Mouse (Mus musculus): Measurements from ENCODE around the gene Gdnf. TPM values are rescaled to one million over a fixed set of nuclear protein-coding genes. Genes with fewer than 3 reads are reported as not detected.

Gdnf gene
- total RNA-seq, 1 experiment from 2014 or later = 0.57 TPM

GRCm38 (mm10) chr15:7842398-7842797 is 31.8 kb downstream of the Gdnf start:
- no peak for ATAC-seq (replicated peaks; ENCODE audit: insufficient number of reproducible peaks, low FRiP score, low TSS enrichment, poor library complexity, severe bottlenecking)

DNA sequence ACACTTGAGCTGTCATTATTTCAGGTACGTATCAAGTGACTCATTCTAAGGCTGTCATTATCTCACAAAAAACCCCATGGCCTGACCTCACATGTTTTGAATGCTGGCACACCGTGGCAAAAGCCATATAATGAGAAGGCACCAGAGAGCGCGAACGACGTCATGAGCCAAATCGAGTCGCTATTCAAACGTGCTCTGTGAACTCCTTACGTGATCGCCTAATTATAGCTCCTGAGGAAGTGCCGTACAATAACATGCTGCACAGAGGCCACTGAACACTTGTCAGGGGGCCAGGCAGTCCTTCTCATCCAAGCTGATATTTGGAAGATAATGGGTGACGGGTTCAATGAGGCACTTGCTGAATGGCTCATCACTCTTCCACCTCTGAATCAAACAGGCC is 46.8 kb downstream of the Gdnf start:
- no peak for ATAC-seq (replicated peaks; ENCODE audit: insufficient number of reproducible peaks, low FRiP score, low TSS enrichment, poor library complexity, severe bottlenecking)

DNA sequence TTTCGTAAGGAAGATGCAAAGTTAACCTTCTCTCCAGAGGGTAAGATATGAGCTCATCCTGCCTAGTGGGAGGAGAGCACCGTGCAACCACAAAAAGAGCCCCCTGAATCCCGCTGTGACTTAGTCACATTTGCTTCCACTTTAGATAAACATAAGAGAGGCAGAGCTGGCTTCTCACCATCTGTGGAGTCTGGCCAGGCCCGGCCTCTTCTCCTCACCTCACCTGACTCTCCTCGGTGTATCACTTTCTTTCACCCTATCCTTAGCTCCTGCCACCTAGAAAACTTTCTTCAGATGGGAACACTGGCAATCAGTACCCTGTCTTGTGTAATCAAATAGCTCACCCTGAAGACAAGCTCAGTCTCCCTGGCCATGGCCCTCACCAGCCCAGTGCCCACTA is 48.2 kb downstream of the Gdnf start:
- no peak for ATAC-seq (replicated peaks; ENCODE audit: insufficient number of reproducible peaks, low FRiP score, low TSS enrichment, poor library complexity, severe bottlenecking)

DNA sequence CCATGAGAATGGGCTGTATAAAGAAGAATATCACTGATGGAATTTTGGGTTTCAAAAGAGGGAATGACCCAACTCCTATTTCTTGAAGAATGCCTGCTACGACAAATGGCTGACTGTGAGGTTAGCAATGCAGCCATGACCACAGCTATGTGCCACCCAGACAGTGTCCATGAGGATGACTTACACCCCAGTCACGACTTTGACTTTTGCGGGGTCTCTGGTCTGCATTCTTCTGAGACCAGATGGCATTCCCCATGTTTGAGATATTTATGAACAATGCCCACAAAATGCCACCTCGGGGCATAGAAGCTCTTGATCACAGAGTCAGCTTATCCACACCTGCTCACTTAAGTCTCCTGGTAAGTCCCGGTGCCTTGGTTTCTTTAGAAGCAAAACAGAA is 52.2 kb downstream of the Gdnf start:
- no peak for ATAC-seq (replicated peaks; ENCODE audit: insufficient number of reproducible peaks, low FRiP score, low TSS enrichment, poor library complexity, severe bottlenecking)

DNA sequence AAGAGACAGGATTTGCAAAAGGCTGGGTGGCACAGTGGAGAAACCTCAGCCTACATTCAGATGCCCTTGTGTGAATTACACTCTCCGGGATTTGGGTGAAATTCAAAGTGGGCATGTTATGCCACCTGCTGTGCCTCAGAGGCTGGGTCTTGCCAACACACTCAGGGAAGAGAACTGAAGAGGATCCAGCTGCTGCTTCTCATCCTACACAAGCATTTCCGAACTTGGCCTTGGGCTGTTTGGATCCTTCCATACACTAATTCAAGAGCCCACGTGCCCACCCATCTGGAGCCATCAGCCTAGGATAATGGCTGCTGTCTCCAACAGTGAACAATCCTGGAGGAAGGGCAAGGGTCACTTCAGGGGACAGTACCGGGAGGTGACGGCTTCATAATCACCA is 52.7 kb downstream of the Gdnf start:
- ATAC-seq (replicated peaks; ENCODE audit: insufficient number of reproducible peaks, low FRiP score, low TSS enrichment, poor library complexity, severe bottlenecking) = no peak

DNA sequence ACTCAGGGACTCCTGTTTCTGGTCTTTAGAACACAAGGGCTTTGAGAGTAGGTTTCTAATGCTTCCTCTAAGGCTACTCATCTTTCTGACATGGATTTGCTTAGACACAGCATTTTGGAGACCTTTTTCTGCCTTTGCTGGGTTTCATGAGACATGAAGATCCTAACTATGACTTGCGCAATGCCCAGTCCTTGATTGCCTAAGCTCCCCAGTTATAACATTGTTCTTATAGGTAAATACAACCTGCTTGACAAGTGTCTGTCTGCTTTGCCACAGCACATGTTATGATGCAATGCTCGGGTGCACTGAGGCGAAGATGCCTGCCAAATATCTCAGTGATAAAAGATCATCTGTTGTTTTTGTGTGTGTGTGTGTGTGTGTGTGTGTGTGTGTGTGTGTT is 54.7 kb downstream of the Gdnf start:
- no peak for ATAC-seq (replicated peaks; ENCODE audit: insufficient number of reproducible peaks, low FRiP score, low TSS enrichment, poor library complexity, severe bottlenecking)

DNA sequence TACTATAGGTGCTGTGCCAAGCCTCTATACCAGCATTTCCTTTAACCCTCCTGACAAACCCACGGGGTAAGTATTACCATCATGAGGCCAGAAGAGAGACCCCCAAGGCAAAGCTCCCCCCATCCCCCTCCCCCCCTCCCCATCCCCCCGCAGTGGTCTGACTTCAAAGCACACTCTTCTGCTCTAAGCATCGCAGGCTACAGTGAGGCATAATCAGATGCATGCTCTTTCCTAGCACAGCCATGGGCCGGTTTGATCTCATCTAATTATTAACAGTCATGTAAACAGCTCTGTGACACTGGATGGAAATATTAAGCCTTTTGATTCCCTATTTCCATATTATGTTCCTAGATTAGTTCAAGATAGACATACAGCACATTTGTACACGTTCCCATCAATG is 61.8 kb downstream of the Gdnf start:
- no peak for ATAC-seq (replicated peaks; ENCODE audit: insufficient number of reproducible peaks, low FRiP score, low TSS enrichment, poor library complexity, severe bottlenecking)

GRCm38 (mm10) chr15:7875879-7876278 is 65.2 kb downstream of the Gdnf start:
- no peak for ATAC-seq (replicated peaks; ENCODE audit: insufficient number of reproducible peaks, low FRiP score, low TSS enrichment, poor library complexity, severe bottlenecking)

- no peak for ATAC-seq (replicated peaks; ENCODE audit: insufficient number of reproducible peaks, low FRiP score, low TSS enrichment, poor library complexity, severe bottlenecking)
Observed at GRCm38 (mm10) chr15:7877560-7878467, 67.2 kb downstream of the Gdnf start.

DNA sequence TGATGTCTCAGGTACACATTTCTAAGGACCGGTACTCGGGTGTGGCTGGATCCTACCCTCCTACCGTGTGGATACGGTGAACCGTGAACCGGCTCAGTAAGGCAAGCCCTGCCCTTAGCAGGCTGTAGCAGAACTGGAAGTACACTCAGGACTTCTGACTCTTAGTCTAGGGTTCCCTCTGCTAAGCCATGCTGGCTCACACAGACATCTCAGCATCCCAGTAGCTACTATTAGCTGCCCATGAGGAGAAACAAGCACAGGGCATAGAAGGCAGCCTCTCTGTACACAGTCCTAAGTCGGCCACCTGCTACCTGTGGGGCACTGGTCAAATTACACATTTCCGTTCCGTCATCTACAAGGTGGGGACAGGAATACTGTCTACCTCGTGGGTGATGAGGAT is 68.2 kb downstream of the Gdnf start:
- ATAC-seq (replicated peaks; ENCODE audit: insufficient number of reproducible peaks, low FRiP score, low TSS enrichment, poor library complexity, severe bottlenecking) = peak; percentile 27; the same call in 1 of the 2 replicates

GRCm38 (mm10) chr15:7879956-7880355 is 69.3 kb downstream of the Gdnf start:
- ATAC-seq (replicated peaks; ENCODE audit: insufficient number of reproducible peaks, low FRiP score, low TSS enrichment, poor library complexity, severe bottlenecking) = no peak

- no peak for ATAC-seq (replicated peaks; ENCODE audit: insufficient number of reproducible peaks, low FRiP score, low TSS enrichment, poor library complexity, severe bottlenecking)
Observed at GRCm38 (mm10) chr15:7884181-7884580, 73.5 kb downstream of the Gdnf start.

- no peak for ATAC-seq (replicated peaks; ENCODE audit: insufficient number of reproducible peaks, low FRiP score, low TSS enrichment, poor library complexity, severe bottlenecking)
Observed at GRCm38 (mm10) chr15:7885106-7885505, 74.5 kb downstream of the Gdnf start.

GRCm38 (mm10) chr15:7886591-7886990 is 75.9 kb downstream of the Gdnf start:
- no peak for ATAC-seq (replicated peaks; ENCODE audit: insufficient number of reproducible peaks, low FRiP score, low TSS enrichment, poor library complexity, severe bottlenecking)
